21 mouse cellular contexts compared by ENCODE assay signal in genomic region chr12:102748256-102748655, GRCm38 (mm10). TPM values are rescaled to one million over a fixed set of nuclear protein-coding genes. Genes with fewer than 3 reads are reported as not detected.
"Had no signal": no experiment of that assay in that cellular context is flagged by ENCODE, and none has a peak within 500 bp of the region (broad histone marks: within the 10 kb centered on the region; RNA-seq: fewer than 3 reads in every experiment).

No protein-coding gene starts in this region.

- DNase-seq: kidney, adult 8-10 months; kidney, postnatal 4 days; lung, postnatal 36 days; thymus, adult 2 months; thymus, postnatal 25 days had no signal

- H3K27me3 ChIP-seq: intestine, embryonic 15.5 days; limb, embryonic 12.5 days; liver, embryonic 12.5 days; midbrain, embryonic 13.5 days; neural tube, embryonic 15.5 days had no signal

- ATAC-seq: intestine, embryonic 15.5 days; liver, embryonic 12.5 days; midbrain, embryonic 13.5 days had no signal

- H3K4me2 ChIP-seq: intestine, embryonic 15.5 days; limb, embryonic 12.5 days; liver, embryonic 12.5 days; midbrain, embryonic 13.5 days; neural tube, embryonic 15.5 days had no signal

- H3K9me3 ChIP-seq: intestine, embryonic 15.5 days; limb, embryonic 12.5 days; liver, embryonic 12.5 days; midbrain, embryonic 13.5 days; neural tube, embryonic 15.5 days had no signal

- H3K4me3 ChIP-seq: intestine, embryonic 15.5 days; layer of hippocampus, adult 2 months; limb, embryonic 12.5 days; liver, embryonic 12.5 days; midbrain, embryonic 13.5 days; myocyte; neural tube, embryonic 15.5 days had no signal

- H3K9ac ChIP-seq: intestine, embryonic 15.5 days; limb, embryonic 12.5 days; liver, embryonic 12.5 days; midbrain, embryonic 13.5 days; neural tube, embryonic 15.5 days had no signal

- H3K27ac ChIP-seq: intestine, embryonic 15.5 days; kidney, postnatal 0 days; layer of hippocampus, adult 2 months; limb, embryonic 12.5 days; liver, embryonic 12.5 days; midbrain, embryonic 13.5 days; neural tube, embryonic 15.5 days had no signal

RNA-seq across cellular contexts. Expression of gene Gm28051, which starts 9.3 kb away (rescaled TPM):
- total RNA-seq: layer of hippocampus, adult 2 months; layer of hippocampus, postnatal 10 days; left cerebral cortex, postnatal 36 days had no signal
- polyA plus RNA-seq: intestine, embryonic 15.5 days; kidney, postnatal 0 days; limb, embryonic 12.5 days; liver, embryonic 16.5 days; lung, embryonic 16.5 days; midbrain, embryonic 13.5 days; midbrain, postnatal 0 days; neural tube, embryonic 11.5 days; neural tube, embryonic 15.5 days; stomach, embryonic 14.5 days; thymus, adult 2 months; urinary bladder, adult 2 months had no signal
